Mouse (Mus musculus) gastrocnemius, postnatal 10 days (tissue): ENCODE data around the gene Clk4. TPM values are rescaled to one million over a fixed set of nuclear protein-coding genes. Genes with fewer than 3 reads are reported as not detected.

Experiments used
- DNase-seq: peaks from one replicate; pipeline ENCODE4 v3.0.0; 2021; ENCODE audit warnings: mixed read lengths
- long read RNA-seq, 2 experiments: library from polyadenylated mRNA; stranded (forward); transcript quantifications; one replicate each; pipeline ENCODE4 v2.0.0; 2021
- total RNA-seq, 2 experiments: library from RNA; stranded (reverse); gene quantifications; 2 replicates each; pipeline ENCODE4 v1.2.3; 2021

Clk4 gene
- 10 to 100 TPM; 35.2 to 58.9 TPM for total RNA-seq
- long read RNA-seq, experiment 1, transcript Clk4-201 (13 exons, 1,949 nt): major isoform, 5 of 21 reads
- long read RNA-seq, experiment 1, partial matches to known transcripts: 2 of 21 reads
- long read RNA-seq, experiment 1, other reads (novel, unspliced or antisense): 11 of 21 reads
- long read RNA-seq, experiment 2, partial matches to known transcripts: 0 of 13 reads
- long read RNA-seq, experiment 2, other reads (novel, unspliced or antisense): 11 of 13 reads

DNA sequence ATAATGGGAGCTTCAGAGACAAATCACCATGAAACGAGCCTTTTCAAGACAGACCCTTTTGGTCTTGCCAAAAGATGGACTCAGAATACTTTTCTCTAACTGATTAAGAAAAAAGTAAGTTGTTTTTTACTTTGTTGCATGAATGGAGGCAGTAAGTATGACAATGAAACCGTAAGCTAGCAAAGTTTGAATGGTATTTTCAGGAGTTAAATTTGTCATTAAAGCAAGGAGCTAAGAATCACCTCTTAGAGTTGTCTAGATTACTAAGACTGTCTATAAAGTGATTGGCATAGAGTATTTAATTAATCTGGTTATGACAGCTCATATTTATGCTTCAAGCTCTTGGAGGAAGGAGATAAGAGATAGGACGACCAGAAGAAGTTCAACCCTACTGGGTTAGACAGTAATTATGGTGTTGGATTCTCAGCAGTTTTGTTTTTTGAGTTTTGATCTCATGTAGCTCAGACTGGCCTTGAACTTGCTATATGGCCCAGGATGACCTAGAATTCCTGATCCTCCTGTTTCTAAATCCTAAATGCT is at the start of gene Clk4:
Gene Clk4, plus strand, starts transcription at position 51 of the 540 bp plus-strand sequence.
- no peak for DNase-seq

DNA sequence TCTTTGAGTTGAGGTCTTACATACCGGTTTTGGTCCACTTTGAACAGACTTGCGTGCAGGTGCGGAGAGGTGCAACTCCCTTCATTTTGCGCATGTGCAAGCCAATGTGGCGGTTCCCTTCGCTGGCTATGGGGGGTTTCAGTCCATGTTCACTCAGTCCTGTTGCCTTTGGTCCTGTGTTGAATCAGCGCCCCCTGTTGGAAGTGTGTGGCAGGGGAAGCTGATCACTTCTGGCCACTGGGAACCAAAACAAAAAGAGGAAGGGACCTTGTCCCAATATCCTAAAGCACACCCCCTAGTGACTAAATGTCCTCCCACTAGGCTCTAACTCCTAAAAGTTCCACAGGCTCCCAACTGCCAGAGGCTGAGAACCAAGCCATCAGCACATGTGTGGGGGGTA is 47.5 kb upstream of the Clk4 start:
- no peak for DNase-seq

DNA sequence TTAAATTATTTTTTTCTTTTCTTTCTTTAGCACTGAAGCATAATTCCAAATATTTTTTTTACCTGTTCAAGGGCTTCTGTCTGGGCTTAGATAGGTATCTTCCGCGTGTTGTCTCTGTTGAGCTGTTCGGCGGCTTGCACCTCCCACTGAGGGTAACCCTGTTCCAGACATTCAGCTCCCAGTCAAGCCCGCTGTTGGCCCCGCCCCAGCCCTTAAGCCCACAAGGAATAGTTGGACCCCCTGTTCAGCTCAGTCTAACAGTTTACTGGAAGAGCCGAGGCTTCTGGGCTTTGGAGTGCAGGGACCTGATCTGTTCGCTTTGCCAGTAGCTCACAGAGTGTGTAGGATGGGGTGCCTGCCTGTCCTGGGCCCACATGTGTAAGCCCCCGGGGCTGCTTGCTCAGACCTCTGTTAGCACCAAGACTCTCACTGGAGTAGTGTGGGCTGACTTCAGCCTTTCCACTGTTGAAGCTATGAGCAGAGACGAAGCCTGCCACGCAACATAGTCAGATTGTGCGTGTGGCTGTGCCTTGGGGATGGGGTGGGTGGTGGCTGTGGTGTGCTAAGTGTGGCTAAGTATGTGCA is 42.0 kb upstream of the Clk4 start:
- DNase-seq: no peak

DNA sequence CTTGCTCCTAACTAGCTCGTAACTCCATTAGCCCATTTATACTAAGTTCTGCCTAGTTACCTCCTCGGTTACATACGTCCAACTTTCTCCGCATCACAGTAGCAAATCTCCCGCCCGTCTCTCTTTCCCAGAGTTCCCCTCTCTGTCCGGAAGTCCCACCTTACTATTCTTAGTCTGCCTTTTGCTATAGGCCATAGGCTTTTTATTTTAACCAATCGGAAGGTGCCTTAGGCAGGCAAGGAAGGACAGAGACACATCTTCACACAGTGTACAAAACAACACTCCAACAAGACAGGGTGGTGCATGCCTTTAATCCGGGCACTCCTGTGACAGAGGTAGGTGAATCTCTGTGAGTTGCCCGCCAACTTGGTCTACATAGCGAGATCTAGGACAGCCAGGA is 41.2 kb upstream of the Clk4 start, which contains the start of gene Gm12569:
Gene Gm12569, plus strand, starts transcription at position 166 of the 400 bp plus-strand sequence.
- no peak for DNase-seq

DNA sequence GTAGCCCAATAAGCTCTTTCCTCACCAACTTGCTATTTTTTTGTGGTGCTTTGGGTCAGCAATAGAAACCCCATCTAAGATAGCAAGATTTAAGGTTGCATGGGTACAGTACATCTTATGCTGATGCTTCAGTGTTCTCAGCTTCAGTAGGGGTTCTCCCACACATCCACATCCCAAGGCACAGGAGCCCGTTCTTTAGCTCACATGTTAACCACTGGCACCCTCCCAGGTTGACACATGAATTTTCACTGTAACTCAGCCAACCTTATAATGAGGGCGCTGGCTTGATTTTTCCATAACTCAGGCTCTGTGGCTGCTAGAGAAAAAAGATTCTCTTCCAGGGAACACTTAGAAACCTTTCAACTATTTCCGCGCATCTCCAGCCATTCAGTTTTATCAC is 34.4 kb upstream of the Clk4 start:
- no peak for DNase-seq

DNA sequence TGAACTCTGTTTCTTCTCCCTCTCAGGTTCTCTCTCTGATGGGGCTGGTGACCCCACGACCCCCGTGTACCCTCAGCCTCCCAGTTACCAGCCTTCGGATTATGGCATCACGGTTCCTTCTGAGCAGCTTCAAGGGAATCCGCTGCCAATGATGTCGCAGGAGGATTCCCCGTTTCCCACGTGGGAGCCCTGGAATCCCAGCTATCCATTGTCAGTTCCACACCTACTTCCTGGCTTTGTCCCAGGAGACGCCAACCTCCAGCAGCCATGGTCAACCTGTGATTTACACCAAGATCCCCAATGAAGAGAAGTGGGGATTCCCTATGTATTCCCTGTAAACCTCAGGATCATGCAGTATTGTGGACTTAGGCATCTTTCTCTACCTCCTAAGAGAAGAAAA is 26.9 kb upstream of the Clk4 start:
- DNase-seq: no peak

DNA sequence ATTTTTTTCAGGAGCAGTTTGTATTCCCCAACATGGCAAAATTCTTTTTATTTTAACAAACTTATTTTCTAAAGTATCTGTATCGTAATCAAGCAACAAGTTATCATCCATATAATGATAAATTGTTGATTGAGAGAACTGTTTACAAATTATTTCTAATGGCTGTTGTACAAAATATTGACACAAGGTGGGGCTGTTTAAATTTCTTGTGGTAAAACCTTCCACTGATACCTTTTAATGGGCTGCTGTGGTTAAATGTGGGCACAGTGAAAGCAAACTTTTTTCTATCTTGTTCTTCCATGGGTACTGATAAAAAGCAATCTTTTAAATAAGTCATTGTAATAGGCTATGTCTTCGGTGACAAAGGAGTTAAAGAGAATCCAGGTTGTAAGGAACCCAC is 18.6 kb upstream of the Clk4 start:
- DNase-seq: no peak

DNA sequence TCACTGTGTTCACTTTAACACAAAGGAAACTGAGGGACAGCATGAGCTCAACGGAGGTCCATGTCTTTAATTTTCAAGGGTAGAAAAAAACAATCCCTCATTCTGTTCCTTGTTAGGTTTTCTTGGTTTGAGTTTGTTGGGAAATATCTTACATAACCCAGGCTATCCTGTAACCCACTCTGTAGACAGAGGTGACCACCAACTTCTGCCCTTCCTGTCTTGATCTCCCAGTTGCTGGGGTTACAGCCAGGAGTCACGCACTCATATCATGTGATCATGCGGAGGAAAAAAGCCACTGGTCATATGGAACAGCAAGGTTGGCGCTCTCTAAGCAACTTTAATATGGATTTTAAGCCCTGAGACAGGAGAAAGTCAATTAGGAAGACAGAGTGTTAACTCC is 4.5 kb upstream of the Clk4 start:
- DNase-seq: no peak

DNA sequence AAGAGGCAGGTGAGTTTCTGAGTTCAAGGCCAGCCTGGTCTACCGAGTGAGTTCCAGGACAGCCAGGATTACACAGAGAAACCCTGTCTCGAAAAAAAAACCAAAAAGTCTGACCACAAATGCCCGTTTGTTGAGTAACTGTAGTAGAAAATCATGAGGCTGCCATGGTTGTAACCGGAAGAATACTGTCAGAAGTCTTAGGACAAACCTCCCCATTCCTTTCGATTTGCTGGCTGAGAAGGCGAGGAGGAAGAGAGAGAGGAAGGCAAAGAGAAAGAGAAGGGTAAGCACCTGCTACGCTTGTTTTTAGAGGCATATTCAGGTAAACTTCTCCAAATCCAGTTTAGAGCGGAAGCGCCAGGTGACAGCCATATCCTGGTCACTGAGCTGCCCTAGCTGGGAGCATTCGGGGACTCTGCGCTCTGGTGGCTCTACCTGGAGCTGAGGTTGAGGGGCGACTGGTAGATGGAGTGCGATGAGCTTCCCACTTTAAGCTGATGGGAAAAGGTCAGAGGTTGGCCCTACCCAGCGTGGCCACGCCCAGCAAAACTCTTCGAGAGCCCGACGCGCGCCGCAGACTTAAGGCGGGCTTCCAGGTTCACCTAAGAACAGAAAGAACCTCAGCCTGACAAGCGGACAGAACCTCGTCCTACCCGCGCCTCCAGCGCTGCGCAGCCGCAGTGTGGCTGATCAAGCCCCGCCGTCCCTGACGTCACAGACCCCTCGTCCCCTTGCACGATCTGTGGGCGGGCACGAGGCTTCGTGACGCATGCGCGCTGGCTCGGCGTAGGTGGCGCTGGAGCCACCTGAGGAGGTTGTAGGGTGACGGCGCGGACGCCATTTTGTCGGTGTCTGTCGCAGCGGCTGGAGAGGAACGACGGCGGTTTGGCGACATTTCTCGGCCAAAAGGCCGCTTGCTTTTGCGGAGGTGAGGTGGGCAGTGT is 1.1 kb downstream of the Clk4 start, which contains the start of gene BC049762:
Gene BC049762, minus strand, starts transcription at position 705 of the 944 bp plus-strand sequence.
- DNase-seq: peak; percentile 98

DNA sequence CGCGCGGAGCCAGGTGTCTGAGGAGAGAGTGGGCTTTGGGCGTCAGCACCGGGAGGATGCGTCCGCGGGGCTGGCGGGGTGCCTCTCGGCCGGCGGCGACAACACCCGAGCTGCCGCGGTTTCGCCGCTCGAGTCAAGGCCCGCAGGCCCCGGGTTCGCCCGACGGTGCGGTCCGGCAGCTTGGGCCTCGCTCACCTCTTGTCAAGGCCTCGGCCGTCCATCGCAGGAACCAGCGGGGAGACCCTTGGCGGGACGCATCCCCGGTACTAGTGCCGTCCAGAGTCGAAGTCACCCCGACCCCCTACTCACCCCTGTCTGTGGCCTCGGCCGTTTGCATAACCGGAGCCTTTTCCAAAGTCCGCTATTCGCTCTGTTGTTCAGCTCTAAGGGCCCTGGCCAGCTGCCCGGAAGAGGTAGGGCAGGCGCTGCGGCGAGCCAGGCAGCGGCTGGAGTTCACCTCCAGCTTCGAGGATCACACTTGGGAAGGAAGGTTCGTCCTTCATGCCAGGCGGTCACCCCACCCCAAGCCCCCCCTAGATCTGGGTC is 1.8 kb downstream of the Clk4 start:
- peak; percentile 71 for DNase-seq

DNA sequence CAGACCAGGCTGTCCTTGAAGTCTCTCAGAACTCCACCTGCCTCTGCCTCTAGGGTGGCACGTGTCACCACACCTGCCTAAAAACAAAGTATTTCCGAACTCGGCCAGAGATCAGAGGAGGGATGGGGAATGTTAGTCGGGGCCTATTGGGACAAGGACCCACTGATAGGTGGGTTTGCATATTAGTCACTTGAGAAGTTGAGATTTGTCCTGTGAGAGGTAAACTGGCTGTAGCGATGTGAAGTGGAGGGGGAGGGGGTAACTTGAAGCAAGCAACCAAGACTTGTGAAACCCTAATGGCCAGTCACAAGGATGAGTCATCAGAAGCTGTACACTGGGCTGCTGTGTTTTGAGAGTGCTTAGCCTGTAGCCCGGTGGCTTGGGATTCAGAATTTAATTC is 2.8 kb downstream of the Clk4 start:
- DNase-seq: no peak

DNA sequence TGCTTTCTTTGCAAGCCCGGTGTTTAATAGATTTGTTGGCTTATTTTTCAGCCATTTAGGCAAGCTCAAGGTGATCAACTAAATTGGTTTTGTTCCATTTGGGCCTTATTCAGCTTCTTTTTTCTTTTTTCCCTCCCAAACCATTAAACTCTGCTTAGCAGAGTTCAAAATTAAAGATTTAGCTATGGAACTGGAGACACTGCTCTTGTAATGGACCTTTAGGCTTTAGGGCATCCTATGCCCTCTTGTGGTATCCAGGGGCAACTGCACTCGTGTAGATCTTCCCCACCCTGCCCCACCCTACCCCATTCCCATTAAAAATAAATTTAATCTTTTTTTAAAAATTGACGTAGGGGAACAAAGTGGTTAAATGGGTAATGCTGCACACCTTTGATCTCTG is 3.8 kb downstream of the Clk4 start:
- no peak for DNase-seq

DNA sequence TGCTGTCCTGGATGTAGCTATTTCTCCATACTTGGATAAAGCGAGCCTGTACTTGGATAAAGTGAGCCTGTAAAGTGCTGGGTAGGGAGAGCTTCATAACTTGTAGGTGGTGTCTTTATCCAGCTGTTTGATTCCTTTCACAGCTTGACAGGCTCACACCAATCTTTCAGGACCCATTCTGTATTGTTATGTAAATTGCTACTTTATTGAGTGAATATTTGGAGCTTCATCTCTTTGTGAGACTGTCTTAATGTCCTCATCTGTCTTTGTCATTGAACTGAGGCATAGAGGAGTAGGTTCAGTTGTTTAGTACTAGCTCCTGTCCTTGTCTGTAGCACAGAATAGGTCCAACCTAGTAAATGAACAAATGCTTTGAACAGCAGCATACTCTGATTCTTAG is 12.9 kb downstream of the Clk4 start:
- DNase-seq: no peak

DNA sequence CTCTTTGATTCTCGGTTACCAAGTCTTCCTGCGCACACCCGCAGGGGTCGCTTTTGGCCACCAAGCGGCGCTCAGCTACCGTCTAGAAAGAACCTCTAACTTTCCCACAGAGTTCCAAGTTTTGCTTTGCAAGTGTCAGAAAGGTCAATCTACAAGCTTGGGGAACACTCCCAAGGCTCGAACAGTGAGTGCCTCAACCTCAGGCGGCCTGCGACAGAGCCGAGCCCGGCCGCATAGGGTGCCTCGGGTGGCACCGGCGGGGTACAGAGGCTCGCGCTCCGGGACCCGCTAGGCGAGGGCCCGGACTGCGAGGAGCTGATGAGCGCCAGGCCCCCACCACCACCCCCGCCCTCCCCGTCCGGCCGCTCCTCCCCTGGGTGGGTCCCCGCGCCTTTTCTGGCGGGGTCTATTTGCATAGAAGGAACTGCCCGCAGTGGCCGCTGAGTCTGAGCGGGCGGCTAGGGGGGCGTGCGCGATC is 28.1 kb downstream of the Clk4 start, which contains the start of gene Col23a1:
Gene Col23a1, plus strand, starts transcription at position 357 of the 478 bp plus-strand sequence.
- DNase-seq: peak; percentile 76

DNA sequence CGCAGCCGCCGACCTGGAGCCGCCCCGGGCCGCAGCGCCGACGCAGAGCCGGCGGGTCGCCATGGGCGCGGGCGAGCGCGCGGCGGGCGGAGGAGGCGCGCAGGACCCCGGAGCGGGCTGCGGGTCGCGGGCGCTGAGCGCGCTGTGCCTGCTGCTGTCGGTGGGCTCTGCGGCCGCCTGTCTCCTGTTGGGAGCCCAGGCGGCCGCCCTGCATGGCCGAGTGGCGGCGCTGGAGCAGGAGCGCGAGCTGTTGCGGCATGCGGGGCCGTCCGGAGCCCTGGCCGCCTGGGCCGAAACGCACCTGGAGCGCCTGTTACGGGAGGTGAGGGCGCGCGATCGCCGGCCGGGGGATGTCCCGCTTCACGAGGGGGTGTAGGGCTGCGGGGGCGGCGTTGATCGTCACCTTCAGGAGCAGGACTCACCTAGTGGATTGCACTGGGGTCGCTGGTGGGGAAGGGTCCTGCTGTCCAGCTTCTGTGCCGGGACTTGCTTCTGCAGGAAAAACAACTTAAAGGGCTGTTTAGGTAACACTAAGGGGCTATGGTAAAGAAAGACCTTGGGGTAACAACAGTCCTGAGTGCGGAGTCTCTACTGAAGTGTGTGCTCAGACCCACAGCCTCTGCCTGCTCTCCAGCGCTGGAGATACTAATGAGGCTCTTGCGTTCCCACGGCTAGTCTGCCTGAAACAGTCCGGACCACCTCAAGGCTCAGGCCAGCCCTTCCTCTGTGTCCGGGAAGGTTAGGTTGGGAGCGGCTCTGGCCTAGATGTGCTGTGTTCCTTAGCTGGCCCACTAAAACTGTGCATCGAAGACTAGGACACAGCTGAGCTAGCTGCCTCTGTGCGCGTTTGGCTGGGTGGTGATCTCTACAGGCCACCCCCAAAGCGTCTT is 28.8 kb downstream of the Clk4 start:
- peak; percentile 66 for DNase-seq

DNA sequence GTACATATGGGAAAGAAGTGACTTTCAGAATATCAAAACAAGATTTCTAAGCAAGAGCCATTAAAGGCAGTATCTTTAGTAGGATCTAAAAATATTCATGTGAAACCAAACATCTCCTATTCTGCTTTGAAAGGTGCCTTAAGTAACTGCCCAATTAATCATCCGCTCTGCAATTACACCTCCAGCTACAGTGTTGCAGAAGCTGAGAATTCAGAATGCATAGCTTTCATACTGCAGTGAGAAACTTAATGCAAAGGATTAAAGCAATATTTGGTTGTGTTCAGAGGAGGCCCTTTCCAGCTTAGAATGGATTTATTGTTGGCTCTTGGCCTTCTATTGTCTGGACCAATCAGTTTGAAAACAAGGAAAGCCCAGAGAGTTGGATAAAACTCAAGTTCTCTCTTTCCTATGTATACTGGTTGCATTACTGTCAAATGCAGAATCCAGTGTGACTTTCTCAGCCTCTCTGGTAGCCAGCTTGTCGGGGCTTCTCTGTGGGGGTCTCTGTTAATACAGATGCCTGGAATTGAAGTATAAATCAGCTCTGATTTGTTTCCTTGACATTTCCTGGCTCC is 32.5 kb downstream of the Clk4 start:
- DNase-seq: no peak

DNA sequence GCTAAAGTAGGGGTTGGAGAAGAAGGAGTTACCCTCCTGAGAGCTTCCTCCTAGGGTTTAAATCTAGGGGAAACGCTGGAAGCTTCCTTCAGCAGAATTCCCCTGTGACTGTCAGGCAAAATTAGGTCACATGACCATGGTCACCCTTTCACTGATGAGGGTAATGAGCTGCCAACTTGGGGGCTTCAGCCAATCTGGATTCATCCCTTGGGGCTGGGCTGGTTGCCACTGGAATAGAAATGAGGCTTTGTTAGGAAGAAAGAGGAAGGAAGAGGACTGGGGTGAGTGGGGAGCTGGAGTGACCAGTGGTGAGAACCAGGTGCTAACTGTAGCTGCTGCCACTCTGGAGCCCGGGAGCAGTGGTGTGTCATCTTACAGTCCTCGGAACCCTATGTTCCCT is 34.2 kb downstream of the Clk4 start:
- DNase-seq: no peak

DNA sequence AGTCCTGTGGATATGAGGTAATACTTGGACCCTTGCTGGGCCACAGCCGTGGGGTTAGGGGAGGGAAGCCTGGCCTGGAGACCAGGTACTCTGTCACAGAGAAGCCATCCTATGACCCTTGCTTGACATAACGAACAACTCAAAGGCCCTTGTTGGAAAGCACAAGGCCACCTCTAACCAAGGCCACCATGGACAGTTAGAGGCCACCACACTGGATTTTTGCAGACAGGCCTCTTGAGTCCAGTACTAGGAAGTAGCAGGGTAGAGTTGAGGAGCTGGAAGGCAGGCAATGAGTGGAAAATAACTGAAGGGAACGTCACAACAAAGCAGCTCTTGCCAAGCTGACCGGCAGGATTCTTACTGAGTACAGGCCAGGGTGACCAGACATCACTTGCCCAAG is 37.2 kb downstream of the Clk4 start:
- no peak for DNase-seq

DNA sequence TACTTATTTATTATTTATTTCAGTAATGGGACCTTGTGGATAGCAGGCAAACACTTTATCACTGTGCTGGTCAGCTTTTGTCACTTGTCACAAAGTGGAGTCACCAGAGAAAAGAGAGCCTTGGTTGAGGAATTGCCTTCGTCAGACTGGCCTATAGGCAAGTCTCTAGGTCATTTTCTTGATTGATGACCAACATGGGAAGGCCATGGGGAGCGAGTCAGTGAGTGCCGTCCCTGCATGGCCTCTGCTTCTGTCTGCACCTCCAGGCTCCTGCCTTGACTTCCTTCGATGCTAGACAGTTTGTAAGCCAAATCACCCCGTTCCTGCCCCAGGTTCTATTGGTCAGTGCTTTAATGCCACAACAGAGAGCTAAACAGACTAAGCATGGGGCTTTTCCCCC is 40.9 kb downstream of the Clk4 start:
- no peak for DNase-seq

DNA sequence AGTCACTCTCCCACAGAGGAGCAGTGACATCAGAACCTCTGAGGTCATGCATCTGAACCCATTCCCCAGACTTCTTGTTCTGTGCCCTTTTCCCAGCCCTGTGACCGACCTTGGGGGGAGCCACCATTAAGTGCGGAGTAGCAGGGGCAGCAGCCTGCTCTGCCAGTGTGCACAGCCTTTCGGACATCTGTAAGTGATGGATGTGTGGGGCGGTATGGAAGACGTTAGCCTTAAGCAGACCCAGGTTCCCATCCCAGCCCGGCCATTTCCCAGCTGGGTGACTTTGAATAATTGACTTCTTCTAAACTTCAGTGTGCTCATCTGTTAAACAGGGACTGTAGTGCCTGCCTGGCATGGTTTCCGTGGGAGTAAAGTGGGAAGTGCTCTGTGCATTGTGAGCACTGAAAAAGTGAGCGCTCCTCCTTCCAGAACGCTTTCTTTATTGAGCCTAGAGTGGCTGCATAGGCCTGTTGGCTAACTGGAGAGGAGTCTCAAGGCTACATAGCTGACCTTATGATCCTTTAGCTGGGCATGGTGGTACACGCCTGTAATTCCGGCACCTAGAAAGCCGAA is 42.5 kb downstream of the Clk4 start:
- DNase-seq: no peak
